Mouse (Mus musculus): Measurements from ENCODE around the gene Man2a1.

The Man2a1 gene

DNA sequence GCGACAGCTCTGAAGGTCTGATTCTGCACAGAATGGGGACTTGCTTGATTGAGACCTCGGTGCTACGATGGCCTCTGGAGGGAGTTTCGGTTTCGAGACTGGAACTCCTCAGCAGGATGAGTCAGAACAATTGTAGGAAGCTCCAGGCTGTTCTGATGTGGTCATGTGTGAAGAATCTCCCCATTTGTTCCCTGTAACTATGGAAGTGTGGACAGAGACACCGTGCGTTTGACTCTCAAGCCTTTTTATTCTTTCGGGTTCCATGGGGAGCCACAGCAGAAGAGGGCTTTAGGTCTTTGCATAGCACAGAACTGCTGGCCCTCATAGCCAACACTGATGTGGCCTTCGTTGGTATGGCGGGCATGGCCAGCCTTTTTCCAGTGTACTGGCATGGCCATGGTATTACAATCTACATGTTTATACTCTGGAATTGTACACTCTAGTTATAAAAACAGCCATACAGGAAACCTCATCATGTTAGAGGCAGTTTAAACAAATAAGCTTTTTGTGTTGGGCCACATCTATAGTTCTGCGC is 21.9 kb downstream of the Man2a1 start:
- intact Hi-C loops (cut with DNase I), result no loop called here

DNA sequence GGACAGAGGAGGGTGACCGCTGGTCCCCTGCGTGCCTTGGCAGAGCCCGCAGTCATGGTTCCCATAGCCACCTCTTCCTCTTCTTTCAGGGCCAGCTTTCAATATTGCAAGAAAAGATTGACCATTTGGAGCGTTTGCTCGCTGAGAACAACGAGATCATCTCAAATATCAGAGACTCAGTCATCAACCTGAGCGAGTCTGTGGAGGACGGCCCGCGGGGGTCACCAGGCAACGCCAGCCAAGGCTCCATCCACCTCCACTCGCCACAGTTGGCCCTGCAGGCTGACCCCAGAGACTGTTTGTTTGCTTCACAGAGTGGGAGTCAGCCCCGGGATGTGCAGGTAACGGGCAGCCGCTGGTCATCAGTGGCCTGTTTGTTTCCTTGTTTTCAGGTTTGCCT is 23.9 kb downstream of the Man2a1 start:
- intact Hi-C loops (cut with DNase I), result no loop called here

DNA sequence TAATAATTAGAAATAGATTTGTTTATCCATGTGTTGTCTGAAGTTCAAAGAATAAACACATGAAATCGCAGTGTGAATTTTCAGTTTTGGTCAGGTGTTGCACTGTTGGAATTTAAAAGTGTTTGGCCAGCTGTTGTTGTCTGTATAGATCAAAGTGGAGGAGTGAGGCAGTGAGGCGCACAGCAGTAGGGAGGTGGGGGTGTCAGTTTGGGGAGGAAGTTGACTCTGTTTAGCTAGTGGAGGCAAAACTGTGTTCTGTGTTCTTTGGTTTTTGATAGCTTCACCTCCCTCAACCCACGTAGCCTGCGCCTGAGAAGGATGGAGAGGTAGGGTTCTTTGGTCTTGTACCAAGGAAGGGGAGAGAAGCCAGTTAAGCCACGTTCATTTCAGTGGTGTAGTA is 28.3 kb downstream of the Man2a1 start:
- intact Hi-C loops (cut with DNase I), result no loop called here

DNA sequence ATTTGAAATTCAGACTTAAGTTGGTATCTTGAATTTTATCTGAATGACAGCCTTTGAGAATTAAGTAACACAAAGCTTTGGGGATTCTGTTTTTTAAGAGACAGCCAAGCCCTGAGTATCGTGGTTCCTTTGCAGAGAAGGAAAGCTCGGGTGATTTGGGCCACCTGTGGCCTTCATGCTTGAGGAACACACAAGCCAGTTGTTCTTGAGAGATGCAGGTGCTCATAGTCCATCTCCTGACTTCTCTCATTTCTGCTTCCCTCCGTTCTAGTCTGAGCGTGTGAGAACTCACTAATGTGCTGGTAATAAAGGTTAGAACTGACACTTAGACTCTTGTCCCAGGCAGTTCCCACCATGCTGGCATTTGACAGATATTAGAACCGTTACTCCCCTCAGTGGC is 28.9 kb downstream of the Man2a1 start:
- intact Hi-C loops (cut with DNase I), result no loop called here

DNA sequence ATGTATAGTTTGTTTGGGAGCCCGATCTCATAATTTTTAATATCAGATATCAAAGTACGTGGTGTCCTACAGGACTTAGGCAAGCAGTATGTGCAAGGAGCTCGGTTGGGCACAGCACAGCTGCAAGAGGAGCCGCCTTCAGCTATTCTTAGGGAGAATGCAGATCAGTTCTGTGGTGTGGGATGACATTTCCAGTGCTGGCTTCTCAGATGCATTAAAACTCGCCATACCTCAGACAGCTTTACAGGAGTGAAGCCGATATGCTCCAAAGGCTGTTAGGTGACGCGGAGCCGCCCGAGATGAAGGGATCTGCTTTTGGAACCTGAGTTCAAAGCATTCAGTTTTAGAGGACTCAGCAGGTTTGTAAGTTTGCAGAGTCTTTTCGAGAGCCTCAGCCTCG is 30.0 kb downstream of the Man2a1 start:
- intact Hi-C loops (cut with DNase I), result no loop called here

DNA sequence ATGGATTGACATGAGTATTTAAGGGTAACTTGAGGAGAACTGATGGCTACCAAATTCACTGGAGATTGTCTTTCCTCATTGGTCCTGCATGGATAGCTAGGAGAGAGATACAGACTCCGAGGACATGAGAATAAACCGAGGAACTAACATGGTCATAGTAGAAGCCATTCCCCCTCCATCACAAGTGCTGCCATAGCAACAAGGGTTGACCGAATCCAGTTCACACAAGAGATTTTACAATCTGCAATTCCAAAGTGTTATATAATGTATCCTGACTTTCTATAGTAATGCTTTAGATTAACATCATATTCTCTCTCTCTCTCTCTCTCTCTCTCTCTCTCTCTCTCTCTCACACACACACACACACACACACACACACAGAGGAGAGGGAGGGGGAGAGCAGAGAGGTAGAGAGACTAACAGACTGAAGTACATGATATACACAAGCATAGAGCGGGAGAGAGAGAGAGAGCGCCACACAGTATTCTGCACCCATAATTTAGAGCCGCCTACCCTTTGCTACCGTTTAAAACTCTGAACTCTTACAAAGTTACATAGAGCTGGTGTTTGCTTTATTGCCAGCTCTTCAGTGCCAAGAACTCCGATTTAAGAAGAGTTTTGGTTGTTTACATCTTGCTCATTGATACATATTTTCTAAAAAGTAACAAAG is 37.5 kb downstream of the Man2a1 start:
- intact Hi-C loops (cut with DNase I), result no loop called here

DNA sequence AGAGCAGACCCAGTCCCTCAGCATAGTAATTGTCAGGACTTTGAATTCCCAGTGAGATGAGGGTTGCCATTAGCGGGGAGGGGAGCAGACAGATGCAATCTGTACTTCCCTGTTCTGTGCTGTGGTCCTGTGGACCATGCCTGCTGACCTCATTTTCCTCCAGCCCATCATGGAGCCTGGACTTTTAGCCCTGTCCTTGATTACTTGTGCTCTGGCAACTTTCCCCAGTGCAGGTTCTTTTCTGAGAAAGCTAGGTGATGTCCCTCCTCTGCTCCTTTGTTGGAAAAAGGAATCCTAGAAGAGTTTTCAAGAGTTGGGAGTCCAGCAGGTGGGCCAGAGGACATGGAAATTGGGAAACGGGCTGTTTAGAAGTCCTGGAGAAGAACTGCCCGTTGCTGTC is 40.8 kb downstream of the Man2a1 start:
- intact Hi-C loops (cut with DNase I), result no loop called here

DNA sequence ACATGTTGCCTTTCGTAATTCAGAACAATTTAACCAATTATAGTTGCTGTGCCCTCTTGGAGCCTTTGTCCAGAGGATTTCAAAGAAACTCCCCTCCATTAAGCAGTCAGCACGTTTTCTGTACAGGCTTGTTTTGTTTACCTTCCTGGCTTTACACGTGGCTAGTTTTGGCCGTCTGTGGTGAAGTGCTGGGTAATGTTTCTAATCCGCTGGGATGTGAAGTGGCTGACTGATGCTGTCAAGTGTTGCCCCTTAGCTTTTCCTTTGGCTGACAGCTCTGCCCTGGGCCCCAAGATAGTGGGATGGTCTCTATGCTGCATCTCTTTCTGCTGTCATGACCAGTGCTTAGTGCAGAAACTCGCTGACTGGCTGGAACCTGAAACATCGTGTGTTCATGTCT is 43.1 kb downstream of the Man2a1 start:
- intact Hi-C loops (cut with DNase I), result no loop called here

DNA sequence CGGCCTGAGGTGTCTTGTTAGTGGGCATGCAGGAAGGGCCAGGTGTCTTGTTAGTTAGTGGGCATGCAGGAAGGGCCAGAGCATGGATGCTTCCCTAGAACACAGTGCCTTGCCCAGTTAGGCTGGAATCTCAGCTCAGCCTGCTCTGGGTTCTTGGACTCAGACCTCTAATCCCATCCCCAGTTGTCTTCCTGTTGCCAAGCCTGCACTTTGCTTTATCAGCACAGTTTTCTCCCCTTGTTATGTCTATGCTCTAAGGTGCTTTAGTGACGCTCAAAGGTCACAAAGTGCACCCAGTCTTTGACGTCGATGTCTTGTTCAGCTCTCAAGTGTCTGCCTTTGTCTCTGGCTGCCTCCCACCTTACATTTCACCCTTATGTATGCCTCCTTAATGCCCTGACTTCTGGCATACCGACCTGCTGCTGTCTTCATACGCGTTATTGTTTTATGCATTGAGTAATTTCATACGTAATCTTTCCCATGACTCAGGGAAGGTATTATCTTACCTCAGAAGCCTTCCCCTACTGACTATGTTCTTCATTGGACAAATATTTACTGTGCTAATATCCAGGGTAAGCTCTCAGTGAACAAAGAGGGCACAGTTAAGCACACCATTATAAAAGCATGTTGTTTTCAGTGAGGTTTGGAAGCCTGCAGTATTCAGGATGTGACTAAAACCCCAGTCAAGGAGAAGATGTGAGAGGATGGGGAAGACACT is 44.5 kb downstream of the Man2a1 start:
- intact Hi-C loops (cut with DNase I), result no loop called here

DNA sequence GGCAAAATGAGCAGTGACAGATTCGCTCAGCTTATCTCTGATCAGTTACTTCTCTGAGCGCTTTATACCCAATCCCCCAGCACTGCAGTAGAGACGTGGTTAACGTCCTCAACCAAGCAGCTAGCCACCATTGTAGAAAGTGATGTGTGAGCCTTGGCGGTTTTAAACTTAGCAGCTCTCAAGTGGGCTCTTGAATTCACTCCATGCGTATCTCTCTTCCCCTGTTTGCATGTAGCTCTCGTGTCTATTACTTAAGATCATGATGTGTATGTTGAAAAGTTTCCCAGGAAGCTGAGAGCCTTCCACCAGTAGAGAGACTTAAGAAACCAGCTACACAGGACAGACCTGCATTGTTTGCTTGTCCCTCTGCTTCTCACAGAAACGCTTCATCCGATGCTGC is 46.9 kb downstream of the Man2a1 start:
- intact Hi-C loops (cut with DNase I), result no loop called here

DNA sequence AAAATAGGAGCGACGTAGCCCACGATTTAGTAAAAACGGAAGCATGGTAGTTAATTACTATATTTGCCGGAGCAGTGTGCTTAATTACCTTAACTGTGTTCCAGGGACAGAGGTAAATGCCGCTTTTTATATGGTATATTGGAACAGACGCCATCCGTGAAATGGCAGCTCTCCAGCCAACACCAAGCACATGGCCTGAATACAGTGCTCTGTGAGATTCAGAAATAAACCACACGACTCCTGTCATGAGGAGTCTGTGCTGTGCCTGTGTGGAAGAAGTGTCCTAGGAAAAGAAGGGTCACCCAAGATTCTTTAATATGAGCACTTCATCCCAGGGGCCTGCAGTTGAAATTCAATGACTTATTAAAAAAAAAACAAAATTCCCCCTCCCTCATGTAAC is 50.2 kb downstream of the Man2a1 start:
- intact Hi-C loops (cut with DNase I), result no loop called here

DNA sequence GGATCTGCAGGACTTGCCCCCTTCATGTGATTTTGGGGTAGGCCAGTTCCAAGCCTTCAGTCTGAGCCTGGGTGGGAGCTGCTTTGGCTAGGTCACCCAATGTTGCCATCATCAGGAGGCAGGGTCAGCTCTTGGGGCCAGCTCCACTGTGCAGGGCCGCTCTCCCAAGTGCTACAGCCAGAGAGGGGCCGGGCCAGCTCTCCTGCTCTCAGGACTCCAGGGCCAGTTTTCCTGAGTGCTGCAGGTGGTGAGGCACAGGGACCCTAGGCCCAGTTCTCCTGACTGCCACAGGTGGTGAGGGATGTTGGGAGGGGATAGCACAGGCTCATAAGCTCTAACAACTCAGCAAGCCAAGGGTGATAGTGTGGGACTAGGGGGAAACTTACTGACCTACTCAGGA is 53.1 kb downstream of the Man2a1 start:
- intact Hi-C loops (cut with DNase I), result no loop called here

DNA sequence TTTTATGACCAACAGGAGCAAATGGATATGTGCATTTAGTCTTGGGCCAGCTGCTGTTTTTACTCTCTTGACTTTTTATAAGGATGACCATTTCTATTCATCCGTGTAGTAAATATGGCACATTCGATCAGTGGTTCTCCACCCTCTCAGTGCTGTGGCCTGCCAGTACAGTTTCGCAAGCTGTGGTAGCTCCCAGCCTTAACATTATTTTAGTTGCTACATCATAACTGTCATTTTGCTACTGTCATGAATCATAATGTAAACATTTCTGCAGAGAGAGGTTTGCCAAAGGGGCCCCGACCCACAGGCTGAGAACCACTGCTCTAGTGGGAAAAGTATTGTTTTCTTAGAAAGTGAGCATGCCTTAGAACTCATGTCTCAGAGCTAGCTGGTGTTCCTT is 59.1 kb downstream of the Man2a1 start:
- intact Hi-C loops (cut with DNase I), result no loop called here

DNA sequence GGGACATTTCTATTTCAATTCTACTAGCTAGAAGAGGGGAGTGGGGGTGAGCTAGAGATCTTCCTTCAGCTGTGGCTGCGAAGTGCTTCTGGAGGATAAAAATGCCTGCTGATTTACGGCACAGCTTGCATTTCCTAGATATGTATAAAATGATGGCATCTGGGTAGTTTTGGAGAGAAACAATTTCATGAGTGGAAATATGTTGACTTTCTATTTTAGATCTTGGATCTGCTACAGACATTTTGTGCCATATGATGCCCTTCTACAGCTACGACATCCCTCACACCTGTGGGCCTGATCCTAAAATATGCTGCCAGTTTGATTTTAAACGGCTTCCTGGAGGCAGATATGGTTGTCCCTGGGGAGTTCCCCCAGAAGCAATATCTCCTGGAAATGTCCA is 66.0 kb downstream of the Man2a1 start:
- intact Hi-C loops (cut with DNase I), result no loop called here

DNA sequence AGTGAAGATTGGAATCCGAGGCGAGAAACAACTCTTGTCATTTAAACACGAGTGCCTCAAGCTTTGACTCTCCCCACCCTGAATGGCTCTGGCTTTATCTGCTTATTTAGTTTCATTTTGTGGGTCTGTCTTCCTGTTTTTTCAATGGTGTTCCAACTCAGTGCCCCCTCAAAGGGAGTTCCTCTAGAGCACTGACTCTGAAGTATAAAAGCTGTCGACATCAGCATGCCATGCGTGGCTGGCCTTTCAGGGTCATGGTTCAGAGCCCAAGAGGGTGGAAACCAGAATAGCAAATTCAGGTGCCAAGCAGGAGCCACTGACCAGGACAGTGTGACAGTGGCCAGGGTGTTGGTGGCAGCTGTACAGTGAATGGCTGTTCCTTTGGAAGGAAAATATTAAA is 68.0 kb downstream of the Man2a1 start:
- intact Hi-C loops (cut with DNase I), result no loop called here

DNA sequence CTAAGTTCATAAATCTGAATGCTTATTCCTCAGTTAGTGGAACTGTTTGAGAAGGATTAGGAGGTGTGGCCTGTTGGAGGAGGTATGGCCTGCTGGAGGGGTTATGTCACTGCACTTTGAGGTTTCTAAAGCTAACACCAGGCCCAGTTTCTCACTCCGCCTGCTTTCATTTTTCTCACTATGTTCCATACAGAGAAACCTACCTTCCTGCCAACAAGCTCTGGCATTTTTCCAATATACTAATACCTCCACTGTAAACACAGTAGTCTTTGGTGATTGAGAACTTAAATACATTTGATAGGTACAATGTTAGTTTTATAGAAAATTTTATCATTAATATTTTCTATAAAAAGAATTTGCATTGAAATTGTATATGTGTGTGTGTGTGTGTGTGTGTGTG is 73.9 kb downstream of the Man2a1 start:
- intact Hi-C loops (cut with DNase I), result no loop called here

DNA sequence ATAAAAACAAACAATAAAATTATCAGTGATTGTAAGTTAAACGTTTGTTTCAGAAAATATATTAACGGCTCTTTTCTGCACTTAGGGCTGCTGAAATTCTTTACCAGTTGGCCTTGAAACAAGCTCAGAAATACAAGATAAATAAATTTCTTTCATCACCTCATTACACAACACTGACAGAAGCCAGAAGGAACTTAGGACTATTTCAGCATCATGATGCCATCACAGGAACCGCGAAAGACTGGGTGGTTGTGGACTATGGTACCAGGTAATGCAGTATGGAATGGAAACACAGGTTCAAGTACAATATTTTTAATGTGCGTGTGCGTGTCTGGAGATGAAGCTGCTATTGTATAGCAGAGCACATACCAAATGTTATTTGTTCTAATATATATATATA is 74.4 kb downstream of the Man2a1 start:
- intact Hi-C loops (cut with DNase I), result no loop called here

DNA sequence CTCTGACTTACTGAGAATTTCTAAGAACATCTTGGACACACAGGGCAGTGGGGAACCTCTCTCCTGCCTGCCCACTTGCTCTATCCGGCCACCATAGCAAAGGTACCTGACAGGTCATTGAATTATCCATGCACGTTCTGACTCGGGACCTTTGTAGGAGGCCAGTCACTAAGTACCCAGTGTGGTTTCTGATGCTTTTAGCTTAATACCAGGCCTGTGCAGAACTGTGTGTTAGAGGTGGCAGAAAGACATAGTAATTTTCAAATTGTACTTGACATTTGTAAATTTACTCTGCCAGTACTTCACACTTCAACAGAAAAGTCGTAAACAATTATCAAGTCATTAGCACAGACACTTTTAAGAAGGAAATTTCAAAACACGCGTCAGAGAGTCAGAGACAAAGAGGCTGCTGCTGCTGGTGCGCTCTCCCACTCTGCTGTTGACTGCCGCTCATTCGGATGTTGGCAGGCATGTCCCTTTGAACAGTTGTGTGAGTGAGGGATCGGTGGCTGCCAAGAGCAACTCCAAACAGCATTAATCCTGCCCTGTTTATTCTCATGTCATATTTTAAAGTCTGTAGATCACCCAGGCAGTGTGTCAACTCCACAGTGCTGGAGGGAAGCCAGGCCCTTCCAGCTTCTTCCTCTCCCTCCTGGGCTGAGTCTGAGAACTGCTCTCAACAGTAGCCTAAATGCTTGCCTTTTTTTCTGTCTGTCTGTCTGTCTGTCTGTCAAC is 76.4 kb downstream of the Man2a1 start:
- intact Hi-C loops (cut with DNase I), result no loop called here

DNA sequence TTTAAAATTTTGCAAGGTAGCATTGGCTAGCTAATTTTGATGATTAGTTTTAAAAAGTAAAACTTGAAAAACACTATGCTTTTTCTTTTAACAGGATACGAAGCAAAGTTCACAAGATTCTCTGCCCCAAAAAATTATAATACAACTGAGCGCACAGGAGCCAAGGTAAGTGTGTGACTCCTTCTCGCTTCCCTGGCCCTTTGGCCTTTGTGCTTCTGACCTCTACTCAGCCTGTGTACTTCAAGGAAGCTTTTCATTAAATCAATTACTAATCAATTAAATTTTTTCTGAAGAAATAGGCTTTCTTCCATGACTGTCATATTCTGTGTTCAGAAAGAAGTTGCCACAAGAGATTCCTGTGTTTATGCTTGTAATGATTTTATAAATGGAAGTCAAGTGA is 80.9 kb downstream of the Man2a1 start:
- intact Hi-C loops (cut with DNase I), result no loop called here

DNA sequence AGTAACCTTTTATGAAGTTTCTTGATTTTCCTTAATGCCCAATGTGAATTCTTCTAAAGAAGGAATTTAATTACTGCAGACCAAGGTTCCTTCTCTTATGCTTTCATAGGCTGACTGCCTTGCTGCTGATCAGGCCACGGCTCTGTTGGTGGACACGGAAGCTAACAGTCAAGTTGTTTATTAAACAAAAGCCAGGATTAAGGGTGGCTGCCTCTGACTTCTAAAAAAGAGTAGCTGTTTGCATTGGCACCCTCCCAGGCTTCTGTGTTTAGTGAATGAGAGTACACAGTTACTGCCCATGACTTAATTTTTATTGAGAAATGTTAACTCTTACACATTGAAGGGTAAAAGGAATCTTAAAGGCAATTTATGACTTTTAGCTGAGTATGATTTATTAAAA is 81.4 kb downstream of the Man2a1 start:
- intact Hi-C loops (cut with DNase I), result no loop called here

DNA sequence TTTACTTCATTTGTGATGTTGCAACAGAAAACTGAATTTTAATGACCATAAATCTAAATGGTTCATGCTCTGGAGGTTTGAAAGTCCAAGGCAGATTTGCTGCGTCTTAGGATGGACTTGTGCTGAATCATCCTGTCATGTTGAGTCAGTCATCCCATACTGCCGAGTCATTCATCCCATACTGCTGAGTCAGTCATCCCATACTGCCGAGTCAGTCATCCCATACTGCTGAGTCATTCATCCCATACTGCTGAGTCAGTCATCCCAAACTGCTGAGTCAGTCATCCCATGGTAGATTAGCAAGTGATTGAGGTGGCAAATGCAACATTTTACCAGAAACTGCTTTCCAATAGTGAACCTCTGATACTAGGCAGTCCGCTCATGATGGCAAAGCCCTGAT is 83.6 kb downstream of the Man2a1 start:
- intact Hi-C loops (cut with DNase I), result no loop called here

DNA sequence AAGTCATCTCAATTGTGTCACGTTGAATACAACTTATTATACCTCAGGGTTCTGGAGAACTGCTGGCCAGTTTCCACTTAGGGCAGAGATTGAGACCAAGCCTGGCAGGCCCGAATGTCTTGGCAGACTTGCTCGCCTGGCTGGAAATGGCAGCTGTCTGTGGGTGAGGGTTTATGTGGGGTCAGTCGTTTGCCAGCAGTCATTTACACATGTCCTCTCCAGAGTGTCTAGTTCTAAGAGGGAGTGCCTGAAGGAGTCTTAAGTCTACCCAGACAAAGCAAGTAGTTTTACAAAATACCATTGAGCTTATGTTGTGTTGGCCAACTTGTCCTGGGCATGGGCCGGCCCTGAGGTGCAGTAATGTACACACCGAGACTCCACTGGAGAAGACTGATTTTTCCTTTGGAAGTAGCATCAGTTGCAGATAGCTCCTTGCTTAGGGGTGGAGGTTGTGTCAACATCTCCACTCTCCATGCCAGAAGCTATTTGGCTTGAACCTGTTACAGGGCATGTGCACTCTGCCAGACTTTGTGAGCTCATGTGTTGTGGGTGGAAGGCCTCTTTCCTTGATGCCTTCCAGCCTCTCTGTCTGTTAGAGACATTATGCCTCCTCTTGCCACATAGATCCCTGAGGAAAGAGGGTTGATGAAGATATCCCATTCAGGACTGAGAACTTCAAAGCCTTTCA is 84.8 kb downstream of the Man2a1 start:
- intact Hi-C loops (cut with DNase I), result no loop called here
